Mouse (Mus musculus) cerebellum, adult 9-11 months (tissue): ENCODE measurements around the gene Card6.
"Not testable (repeated sequence)": the region's sequence is repeated elsewhere in the genome, so short reads cannot be mapped to it uniquely, and the experiment has no call there.

Experiments used
- DNase-seq: peaks from one replicate; pipeline ENCODE4 v3.0.0; 2022

The Card6 gene

GRCm38 (mm10) chr15:5107686-5108654 is at the start of gene Card6:
TSS of gene Card6 (minus strand) at chr15:5108539.
- DNase-seq: no peak

- no peak for DNase-seq
Measured at GRCm38 (mm10) chr15:5157386-5157785, 49.0 kb upstream of the Card6 start.

DNA sequence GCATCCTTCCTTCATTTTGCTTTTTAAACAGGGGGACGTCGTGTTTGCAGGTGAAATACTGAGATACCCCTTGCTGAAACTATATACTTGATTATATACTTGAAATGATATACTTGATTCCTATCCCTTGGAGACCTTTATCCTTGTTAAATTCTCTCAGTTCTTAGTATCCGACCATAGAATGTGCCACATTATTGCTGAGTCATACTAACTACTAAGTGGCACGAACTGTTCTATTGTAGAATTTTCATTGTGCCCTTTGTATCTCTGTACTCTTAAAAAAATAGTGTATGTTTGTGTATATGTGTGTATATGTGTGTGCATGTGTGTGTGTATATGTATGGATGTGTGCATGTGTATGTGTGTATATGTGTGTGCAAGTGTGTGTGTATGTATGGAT is 48.0 kb upstream of the Card6 start:
- DNase-seq: no peak

- DNase-seq: no peak
Measured at GRCm38 (mm10) chr15:5155093-5155492, 46.8 kb upstream of the Card6 start.

- no peak for DNase-seq
Measured at GRCm38 (mm10) chr15:5154621-5155020, 46.3 kb upstream of the Card6 start.

- no peak for DNase-seq
Measured at GRCm38 (mm10) chr15:5152171-5152570, 43.8 kb upstream of the Card6 start.

- DNase-seq: no peak
Measured at GRCm38 (mm10) chr15:5149187-5149586, 40.8 kb upstream of the Card6 start.

DNA sequence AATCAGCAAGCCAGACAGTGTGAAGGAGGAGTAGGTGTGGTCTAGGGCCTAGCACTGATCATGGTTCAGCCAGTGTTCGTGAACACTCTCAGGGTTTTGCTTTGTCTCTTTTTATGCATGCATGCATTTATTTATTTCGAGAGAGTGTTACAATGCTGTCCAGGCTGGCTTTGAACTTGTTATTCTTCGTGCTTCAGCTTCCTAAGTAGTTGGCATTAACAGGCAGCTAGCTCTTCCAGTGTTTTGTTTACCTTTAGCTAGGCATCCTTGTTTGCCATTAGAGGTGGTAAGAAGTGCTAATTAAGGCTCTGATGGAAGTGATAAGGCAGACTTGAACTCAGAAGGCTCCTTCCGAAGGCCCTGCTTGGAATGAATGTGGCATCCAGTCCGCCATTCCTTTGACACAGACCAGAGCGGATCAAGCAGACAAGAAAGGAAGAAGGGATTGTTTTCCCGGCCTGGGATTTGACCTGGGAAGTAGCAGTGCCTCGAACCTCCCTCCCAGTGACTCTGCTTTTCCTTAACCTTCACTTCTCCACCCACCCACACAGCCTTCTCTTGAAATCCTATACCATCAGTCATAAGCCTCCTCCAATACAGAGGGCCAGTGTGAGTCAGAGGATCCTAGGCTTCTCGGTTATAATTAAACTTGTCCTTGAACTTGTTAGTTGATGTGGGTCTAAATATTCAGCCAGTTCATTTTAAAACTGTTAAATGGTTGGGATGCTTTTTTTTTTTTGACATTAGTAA is 37.0 kb upstream of the Card6 start:
- DNase-seq: no peak

DNA sequence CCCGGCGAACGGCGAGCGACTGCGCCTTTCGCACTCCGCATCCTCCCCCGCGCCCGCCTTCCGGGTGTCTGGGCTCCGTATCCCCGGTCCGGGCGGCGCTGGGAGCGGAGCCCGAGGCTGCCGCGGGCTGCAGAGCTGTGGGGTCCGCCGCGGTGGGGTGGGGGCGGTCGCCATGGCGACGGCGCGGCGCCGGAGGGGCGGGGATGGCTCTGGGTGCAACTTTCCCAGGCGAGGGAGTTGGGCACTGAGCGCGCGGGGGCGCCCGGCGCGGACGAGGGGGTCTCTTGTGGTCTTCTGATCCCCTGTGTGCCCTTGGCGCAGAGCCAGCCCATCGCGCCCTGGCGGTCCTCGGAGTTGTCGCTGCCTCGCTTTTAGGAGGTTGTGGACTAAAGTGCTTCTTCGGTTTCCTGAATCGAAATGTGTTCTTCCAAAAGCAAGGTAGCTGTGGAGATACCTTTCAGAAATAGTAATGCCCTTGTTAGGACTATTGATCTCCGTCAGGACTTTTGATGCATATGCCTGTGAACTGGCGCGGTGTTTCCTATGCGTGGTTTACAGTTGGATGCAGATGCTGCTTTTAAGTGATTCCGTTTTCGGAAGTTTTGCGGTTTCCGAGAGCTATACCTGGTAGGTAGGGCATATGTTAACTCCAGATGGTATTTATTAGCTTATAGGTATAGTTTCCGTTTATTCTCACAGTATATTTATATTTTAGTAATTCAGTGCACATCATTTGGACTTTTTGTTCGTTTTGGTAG is 35.9 kb upstream of the Card6 start:
- peak; percentile 78 for DNase-seq

DNA sequence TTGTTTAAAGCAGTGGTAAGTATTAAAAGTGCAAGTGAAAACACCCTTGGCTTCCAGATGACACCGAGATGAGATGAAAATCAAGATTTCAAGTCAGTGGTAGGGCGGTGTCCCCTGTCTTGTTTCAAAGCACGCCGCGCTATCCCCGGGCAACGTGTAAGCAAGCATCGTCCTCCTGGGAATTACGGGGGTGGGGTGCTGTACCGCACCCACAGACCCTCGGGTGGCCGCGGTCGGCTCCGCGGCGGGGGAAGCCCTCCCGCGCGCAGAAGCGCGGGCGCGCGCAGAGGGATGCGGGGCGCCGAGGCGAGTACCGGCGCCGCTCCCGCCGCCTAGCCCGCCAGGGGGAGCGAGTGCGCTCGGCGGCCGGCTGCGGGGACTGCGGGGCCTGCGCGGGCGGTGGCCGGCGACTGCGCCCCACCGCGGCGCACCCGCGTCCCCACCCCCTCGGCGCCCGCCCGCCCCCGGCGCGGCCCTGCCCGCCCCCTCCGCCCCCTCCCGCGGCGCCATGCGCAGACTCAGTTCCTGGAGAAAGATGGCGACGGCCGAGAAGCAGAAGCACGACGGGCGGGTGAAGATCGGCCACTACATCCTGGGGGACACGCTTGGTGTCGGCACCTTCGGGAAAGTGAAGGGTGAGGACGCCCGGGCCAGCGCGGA is 35.2 kb upstream of the Card6 start, which contains the start of gene Prkaa1:
Prkaa1 (plus strand) TSS at position 501 of the 660 bp plus-strand sequence.
- DNase-seq: peak; percentile 84

- DNase-seq: no peak
Measured at GRCm38 (mm10) chr15:5142714-5143113, 34.4 kb upstream of the Card6 start.

GRCm38 (mm10) chr15:5142047-5142446 is 33.7 kb upstream of the Card6 start:
- DNase-seq: no peak

DNA sequence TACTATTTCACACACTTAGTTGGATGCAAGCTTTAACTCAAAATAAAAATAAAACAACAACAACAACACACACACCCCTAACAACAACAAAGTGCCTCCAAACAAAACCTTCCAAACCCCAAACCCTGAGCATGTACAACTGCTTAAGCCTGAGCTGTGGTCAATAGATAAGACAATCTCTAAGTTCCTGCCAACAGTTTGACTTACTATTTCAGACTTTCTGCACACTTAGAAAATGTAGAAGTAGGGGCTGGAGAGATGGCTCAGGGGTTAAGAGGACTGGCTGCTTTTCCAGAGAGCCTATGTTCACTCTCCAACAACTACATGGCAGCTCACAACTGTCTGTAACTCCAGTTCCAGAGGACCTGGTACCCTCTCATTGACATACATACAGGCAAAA is 32.0 kb upstream of the Card6 start:
- no peak for DNase-seq

DNA sequence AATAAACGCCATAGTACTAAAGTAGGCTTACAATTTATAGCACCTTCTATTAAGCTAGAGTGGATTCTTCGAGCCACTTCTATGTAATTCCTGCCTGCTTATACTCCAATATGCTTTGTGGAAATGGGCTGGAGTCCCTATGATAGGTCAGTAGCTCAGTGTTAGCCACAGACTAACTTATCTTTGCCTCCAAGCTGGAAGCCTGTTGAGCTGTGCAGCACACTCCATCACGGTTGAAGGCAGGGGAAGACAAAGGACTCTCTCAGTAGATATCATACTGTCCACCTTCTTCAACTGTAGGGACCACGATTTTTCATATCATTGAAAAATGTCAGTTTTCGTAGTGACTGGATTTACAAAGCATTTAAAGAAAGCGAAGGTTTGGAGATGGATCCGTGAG is 31.5 kb upstream of the Card6 start:
- no peak for DNase-seq

GRCm38 (mm10) chr15:5139366-5139765 is 31.0 kb upstream of the Card6 start:
- DNase-seq: no peak

DNA sequence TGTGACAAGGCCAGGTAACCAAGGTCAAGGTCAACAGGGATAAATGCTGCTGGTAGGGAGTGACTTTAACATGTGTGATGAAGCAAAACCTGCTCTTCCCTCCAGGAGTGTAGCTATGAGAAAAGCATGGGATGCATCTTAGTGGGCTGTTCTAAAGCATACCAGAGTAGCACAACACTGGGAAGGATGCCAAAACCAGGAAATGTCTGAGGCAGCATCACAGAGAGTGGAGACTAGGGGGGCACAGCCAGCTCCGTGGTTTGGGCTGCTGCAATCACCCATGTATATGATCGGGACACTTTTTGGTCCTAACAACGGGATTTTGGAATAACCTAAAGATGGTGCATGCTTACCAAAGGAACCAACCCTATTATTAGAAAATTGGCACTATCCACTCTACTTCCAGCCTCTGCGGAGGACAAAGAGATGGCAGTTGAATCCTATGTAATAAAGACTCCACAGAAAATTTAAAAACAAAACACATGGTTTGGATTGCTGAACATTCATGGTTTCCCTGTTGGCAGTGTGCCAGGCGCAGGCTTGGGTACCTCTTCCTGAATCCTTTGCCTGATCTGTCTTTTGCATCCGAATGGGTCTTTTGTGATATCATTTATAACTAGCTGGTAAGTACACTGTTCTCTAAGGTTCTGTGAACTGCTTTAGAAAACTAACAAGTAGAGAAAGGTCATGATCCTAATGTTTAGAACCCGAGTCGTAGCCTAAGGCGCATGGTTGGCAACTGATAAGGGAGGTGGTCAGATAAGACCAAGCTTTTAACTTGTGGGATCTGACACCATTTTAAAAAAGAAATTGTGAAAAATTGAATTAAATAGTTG is 29.9 kb upstream of the Card6 start:
- no peak for DNase-seq

DNA sequence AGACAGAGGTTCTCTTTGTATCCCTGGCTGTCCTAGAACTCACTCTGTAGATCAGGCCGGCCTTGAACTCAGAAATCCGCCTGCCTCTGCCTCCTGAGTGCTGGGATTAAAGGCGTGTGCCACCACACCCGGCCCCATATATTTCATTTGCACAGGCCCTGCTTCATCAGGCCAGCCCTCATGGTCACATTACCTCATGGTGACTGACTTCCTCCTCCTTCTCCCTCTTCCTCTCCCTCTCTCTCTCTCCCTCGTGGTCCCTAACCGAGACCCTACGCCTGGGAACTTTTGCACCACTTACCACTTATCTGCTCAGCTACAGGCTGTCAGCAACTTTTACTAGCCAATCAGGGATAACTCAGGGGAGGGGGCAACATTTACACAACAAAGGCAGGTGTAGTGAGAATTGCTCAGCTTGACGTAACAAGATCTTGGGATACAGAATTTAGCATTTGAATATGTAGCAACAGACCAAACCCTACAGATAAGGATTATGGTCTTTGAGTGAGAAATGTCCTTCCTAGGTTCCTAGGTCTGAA is 26.7 kb upstream of the Card6 start:
- no peak for DNase-seq

DNA sequence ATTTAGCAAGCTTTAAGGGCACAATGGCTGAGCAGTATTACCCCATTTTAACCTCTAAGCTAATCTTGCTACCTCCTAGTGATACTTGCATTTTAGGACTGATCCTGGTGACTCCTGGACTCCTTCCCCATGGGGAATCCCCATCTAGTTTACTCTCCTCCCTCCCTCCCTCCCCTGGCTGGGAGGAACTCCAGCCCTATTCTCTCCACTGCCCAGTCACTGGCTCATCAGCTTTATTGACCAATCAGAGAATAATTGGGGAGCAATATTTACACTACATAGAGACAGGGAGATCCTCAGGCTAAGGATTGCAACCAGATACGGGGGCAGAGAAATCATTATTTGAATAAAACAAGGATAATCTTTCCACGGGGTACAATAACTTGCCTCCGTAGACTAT is 25.8 kb upstream of the Card6 start:
- DNase-seq: no peak

DNA sequence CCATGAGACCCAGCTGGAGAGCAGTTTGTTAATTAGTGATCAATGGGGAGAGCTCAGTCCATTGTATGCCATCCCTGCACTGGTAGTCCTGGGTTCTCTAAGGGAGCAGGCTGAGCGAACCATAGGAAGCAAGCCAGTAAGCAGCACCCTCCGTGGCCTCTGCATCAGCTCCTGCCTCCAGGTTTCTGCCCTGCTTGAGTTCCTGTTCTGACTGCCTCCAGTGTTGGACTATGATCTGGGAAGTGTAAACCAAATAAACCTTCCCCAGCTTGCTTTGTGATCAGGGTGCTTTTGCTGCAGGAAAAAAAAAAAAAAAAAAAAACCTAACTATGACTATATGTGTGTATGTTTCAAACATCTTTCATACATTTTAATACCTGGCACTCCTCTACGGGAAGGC is 25.0 kb upstream of the Card6 start:
- no peak for DNase-seq

DNA sequence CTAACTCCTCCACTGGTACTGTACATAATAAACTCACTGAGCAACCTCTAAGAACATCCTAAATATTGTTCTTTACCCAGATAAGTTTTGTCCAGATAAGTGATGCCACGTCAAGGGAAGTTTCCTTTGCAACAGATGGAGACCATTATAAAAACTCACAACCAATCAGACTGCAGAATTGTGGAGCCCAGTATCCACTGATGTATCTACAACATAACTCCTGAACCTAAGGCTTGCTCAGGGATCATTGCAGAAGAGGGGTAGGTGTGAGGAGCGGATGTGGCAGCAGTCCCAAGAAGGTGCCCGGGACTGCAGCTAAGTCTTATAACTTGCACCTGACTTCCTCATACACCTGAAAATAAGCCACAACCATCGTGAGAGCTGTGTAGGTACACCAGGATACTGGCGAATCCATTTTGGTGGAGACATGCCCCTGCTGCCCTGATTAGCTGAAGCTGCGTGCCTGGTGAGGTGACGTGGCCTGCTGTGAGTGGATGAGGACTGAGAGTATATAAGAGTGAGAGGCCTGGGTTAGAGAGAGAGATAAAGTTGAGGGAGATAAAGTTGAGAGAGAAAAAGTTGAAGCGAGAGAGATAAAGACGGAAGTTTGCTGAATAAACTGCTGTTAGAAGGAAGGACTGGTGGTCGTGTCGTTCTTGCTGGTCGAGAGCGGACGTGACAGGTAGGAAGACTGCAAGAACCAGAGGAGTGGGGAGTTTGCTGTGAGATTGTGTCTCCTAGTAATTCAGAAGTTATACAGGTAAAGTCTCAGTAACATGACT is 22.7 kb upstream of the Card6 start:
- DNase-seq: not testable (repeated sequence)
